Mouse (Mus musculus) common myeloid progenitor, adult 5-6 weeks (primary cell): ENCODE measurements around the gene Zc3h18. TPM values are rescaled to one million over a fixed set of nuclear protein-coding genes. Genes with fewer than 3 reads are reported as not detected.

ENCODE experiments used
- ATAC-seq: replicated peaks from 2 replicates; pipeline ENCODE4 v1.8.0; 2016; ENCODE audit warnings: low read depth, mild to moderate bottlenecking, moderate TSS enrichment, inconsistent platforms; ENCODE audit not compliant: poor library complexity, severe bottlenecking
- total RNA-seq: library from RNA; stranded (forward); fragments of 200-1000, 187-1606 nt; gene quantifications from 2 replicates; pipeline ENCODE4 v1.2.3, GENCODE M21; 2017

Zc3h18 gene
- total RNA-seq, 1 experiment from 2014 or later = 81.0 TPM

DNA sequence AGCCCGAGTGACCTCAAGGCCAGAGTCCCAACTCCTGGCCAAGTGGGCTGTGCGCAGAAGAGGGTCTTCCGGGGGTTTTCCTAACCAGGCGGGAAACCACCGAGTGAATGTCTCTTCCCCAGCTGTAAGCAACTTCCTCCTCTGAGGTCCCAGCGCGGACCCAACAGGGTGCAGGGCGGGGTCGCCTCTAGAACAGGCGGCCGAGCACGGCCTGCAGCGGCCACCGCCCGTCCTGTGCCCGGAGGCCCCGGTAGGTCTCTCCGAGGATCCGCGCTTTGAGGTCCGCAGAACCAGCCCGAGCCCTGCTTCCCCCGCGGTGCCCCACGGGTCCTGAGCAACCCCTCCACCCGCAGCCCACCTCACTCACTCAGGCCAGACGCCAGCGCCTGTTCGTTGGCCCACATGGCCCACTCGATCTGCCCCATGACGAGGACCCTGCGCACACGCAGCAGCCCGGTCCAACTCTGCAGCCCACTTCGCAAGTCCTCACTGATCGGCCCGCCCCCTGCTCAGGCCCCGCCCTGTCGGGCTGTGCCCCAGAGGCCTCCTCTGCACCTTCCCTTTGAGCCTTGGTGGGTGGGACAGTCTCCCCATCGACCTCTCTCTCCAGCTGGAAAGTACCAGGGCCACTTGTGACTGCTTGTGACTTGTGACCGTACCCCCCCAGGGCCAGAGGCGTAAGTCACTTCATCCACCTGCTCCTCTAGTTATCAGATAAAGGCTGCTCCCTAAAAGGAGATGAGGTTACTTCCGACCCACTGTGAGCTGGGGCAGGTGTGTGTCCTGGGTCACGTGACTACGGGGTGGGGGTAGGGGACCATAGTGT is 56.2 kb downstream of the Zc3h18 start, which contains the start of gene Cyba:
Gene Cyba, minus strand, starts transcription at position 488 of the 826 bp plus-strand sequence.
- peak; percentile 64 for ATAC-seq

- ATAC-seq = peak; percentile 30
Measured at GRCm38 (mm10) chr8:122433269-122433905, 57.0 kb downstream of the Zc3h18 start.

GRCm38 (mm10) chr8:122435375-122435774 is 59.0 kb downstream of the Zc3h18 start:
- ATAC-seq = no peak

DNA sequence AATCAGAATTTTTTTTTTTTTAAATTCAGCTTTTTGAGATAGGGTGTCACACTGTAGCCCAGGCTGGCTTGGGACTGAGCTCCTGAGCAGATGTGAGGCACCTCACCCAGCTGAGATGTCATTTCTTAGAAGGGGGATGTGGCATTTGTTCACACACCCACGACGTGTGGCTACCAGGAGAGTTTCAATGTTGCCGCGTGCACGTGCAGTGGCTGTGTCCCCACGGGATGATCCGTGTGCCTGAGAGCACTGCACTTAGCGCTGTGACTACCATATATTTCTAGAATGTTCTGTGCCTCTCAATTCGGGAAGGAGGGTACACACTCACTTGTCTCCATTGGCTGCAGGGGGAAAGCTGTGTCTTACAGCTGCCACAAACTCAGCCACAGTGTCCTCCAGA is 59.7 kb downstream of the Zc3h18 start:
- ATAC-seq = no peak

DNA sequence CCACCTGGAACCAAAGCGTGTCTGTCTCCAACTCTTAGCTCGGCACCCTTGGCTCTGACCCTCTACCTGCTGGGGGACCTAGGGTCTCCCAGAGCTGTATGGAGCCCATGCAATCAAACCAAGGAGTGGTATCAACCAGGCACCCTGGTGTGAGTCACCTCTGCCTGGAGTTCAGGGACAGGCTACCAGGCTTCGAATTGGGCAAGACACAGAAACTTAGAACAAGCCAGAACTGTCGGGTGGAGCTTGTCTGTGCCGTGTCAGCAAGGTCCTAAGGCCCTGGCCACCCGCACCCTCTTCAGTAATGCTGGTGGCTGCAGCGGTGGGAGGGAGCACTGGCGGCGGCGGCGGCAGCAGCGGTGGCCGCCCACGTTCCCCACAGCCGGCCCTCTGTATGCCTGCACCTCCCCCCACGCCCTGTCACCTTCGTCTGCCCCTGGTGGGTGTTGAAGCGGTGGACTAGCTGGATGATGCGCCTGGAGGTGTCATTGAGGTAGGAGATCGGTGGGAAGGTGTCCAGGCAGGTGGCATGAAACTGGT is 60.2 kb downstream of the Zc3h18 start:
- no peak for ATAC-seq

GRCm38 (mm10) chr8:122437708-122438331 is 61.4 kb downstream of the Zc3h18 start:
- 0 out of 2 replicates have a peak, but pooled peaks have one; percentile 6 for ATAC-seq

DNA sequence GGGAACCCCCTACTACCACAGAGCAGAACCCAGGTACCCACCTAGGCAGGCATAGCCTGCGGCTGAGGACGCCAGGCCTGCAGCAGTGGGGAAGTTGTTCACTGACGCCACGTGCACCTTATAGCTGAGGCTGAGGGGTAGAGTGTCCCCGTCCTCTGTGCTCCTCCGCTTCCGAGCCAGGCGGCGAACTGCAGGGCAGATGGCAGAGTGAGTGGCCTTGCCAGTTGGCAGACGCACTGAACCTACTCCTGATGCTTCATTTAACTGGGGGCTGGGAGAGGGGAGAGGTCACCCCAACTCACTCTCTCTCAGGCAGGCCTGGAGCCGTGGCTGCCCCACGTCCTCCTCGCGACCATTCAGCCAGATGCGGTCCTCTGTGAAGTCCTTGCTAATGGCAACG is 62.9 kb downstream of the Zc3h18 start:
- no peak for ATAC-seq

DNA sequence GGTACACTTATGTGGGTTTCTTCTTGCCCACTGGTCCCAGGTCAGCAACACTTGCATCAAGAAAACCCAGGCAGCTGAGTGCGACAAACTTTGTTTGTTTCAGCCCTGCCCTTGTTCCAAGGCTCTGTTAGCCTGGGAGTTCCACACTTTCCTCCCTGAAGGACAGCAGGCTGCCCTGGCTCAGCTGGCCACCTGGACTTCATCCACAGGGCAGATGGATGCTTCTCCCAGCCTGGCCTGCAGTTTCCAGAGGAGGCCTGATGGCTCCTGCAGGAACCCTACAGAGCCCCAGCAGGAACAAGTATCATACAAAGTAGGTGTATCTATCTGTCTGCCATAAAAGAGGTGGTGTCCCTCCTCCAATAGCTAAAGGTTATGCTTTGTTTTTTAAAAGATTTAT is 64.9 kb downstream of the Zc3h18 start:
- ATAC-seq = no peak

DNA sequence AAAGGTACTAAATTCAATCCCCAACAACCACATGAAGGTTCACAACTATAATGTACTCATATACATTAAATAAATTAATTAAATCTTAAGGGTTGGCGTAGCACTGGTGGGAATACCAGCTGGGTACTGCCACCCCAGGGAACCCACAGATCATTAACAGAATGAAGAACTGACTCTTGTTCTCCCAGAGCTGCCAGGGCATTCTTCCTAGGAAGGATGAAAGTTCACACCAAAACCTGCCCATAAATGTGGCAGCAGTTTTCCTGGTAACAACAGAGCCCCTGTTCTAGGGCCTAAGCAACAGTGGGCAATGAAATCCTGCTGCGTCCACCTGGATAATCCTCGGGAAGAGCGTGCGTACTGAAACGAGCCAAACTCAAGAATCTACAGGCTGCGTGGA is 65.9 kb downstream of the Zc3h18 start:
- no peak for ATAC-seq

DNA sequence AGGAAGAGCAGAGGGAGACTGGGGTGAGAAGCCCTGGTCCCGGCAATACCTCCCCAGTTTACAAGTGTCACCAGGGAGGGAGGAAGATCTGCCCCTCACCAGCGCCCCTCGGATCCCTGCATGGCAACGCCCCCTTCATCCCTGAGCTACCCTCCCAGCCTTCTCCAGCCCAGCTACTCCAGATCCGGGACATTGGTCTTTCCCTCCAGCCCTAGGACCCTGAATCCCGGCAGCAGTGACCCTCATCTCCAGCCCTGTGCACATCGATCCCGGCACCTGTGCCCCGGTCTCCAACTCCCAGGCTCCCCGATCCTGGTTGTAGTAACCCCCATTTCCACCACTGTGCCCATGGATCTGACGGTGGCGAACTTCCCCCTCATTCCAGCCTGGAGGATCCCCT is 66.4 kb downstream of the Zc3h18 start:
- ATAC-seq = no peak

GRCm38 (mm10) chr8:122443262-122444006 is 67.0 kb downstream of the Zc3h18 start, which contains the start of gene Mvd:
Mvd (minus strand) TSS chr8:122443422.
- ATAC-seq = peak; percentile 91

DNA sequence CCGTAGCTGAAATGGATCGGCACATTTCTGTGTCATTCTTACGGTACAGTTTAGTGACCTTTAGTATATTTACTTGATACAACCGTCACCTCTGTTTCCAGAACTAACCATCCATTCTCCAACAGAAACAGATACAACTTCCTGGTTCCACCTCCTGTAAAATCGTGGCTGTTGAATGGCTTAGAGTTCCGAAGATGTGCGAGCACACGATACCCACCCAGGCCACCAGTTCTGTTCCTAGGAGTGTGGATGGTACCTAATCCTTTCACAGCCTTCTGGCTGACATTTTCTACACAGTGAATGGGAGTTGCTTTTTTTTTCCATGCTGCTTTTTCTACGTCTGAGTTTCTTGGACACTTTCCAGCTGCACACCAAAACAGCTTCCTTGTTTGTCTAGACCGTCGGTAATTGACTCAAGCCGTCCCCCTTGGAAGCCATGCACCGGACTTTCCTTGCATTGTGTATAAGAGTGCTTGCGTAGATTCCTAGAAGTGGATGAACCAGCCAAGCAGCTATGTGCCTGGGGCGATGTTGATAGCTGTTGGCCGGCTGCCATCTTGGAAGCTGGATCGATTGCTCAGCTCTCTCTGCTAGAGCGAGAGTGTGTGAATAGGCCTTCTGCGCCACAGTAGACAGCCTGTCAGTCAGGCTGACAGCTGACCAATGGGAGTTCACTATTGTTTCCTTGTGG is 67.8 kb downstream of the Zc3h18 start:
- ATAC-seq = peak; percentile 52

GRCm38 (mm10) chr8:122445203-122445602 is 68.8 kb downstream of the Zc3h18 start:
- no peak for ATAC-seq

DNA sequence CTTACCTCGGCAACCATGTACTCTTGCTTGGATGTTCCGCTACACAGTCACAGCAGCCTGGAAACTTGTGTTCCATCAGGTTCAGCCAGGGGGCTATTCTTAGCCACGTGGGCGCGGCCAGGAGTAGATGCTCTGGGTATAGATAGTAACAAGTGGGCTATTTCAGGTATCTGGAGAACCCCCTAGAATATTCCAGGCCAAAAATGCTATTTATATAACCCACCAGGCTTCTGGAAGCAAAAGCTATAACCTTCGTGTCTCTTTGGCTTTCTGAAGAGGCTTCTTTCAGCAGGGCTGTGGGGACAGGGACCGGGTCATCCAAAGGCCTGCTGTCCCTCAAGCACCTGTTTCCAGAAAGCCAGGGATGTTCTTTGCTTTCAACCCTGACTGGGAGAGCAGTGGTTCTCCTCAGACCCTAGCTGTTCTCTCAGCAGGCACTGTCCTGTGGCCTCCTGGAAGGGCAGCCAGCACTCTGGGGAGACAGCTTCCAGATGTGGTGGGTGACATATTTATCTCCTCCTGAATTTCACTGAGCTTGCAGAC is 74.8 kb downstream of the Zc3h18 start:
- ATAC-seq = no peak

GRCm38 (mm10) chr8:122452154-122452553 is 75.7 kb downstream of the Zc3h18 start:
- no peak for ATAC-seq

GRCm38 (mm10) chr8:122454409-122454808 is 78.0 kb downstream of the Zc3h18 start:
- ATAC-seq = peak; percentile 34

GRCm38 (mm10) chr8:122457171-122457570 is 80.8 kb downstream of the Zc3h18 start:
- ATAC-seq = no peak

DNA sequence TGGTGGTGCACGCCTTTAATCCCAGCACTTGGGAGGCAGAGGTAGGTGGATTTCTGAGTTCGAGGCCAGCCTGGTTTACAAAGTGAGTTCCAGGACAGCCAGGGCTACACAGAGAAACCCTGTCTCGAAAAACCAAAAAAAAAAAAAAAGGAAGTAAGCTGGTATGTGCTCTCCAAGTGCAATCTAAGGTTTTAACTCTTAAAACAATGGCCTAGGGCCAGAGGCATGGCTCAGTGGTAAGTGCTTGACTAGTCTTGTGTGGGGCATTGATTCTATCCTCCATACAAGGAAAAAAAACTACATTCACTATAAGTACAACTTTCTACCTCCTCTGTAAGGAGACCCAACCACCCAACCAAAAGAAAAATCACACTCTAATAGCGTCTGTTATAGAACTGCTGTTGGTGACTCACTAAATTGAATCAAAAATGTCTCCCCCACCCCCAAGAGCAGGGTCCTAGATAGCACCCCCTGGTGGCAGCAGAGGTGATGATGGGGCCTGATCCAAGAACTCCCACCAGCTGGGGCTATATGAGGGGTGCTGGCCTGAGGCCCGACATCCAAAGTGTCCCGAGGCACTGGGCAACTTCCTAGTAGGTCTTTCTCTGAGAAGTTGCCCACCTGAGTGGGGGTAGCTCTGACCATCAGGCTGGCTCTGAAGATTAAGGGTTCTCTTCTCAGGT is 83.0 kb downstream of the Zc3h18 start:
- ATAC-seq = no peak

DNA sequence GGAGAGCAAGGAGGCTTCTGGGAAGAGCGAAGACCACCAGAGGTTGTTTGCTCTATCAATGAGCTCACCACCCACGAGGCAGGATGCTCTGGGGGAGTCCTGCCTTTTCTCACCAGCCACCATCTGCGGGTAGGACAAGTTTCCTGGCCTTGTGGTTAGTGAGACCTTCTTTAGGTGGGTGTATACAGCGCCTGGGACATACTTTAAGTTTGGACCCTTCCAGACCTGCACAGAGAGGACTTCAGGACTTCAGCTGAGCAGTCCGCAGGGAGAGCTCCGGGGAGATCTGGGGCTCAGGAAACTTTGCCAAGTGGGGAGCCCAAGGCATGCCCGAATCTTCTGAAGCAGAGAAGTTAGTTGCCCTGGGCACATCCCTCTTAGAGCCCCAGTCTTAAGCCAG is 83.6 kb downstream of the Zc3h18 start:
- ATAC-seq = no peak
